Mouse (Mus musculus): Measurements from ENCODE around the gene Cox11. TPM values are rescaled to one million over a fixed set of nuclear protein-coding genes. Genes with fewer than 3 reads are reported as not detected.

Gene Cox11
- total RNA-seq, 2 experiments from 2014 or later = 24.7 to 25.5 TPM

DNA sequence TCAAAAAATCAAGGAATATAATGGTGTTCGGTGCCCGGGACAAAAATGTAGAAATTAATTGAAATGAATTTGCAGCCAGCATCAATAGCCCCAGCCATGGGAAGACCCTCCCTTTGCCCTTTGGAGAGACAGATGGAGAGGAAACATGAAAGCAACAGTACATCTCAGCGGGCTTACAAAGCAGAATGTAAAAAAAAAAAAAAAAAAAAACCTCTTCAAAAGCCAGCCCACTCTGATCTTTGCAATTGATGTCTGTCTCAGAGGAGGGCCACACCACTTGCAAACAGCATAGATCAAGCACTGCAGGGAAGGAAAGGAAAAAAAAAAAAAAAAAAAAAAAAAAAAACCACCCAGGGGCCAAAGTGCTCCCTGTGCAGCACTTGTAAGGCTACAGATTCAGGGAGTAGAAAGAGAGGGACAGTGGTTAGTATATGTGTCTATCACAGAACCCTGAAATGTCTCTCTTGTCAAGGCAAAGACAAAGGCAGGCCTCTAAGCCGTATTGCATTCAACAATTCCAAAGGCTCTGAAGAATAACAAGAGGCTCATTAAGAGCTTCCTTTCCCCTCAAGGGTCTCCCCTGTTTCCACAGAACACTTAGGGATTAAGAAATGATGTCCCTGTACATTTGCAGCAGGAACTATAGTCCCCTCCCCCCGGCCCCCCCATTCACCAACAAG lies 25.8 kb downstream of the Cox11 start:
- no peak for DNase-seq (ENCODE audit: low spot score)
- intact Hi-C loops (cut with DNase I) = no loop called here

DNA sequence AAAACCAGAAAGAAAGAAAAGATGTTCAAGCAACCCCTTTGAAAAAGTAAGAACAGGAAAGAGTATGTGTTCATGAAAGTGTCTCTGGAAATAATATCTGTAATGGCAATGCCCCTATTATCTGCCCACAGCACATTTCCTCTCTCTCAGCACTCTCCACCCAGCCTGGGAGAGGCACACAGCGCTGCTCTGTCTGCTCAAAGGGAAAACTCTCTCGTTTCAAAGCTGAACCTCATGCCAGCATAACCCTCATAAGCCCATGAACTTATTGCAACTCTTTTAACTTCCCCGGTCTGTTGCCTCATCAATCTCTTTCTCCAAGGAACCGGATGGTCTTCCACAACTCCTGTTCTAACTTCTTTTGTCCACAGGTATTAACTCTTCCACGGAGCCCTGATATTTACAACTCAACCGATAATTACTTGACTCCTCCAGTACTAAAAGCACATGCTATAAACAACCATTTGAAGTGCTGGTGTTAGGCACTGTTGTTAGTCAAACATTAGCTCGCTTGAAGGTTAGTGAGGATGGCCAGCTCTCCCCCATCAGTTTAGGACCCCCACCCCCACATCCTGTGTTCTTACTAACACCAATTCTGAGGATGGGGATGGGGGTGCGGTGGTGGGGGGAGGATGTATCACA lies 26.5 kb downstream of the Cox11 start:
- no peak for DNase-seq (ENCODE audit: low spot score)
- intact Hi-C loops (cut with DNase I) = no loop called here

DNA sequence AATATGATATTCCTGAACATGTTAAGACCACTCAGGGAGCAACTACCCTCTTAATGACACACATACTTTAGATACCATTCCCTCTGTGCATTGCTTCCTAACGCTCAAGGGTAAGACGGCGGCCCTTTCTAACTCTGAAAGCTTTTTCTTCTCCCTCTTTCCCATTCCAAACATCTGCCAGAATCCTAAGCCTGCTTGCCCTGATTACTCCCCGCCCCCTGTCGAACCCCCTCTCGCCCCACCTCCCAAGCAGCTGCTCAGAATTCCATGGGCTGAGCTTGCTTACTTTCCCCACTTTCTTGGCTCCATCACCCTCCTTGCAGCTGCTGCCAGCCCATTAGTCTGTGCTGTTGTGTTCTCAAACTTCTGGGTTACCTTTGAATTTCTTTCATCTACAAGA lies 27.2 kb downstream of the Cox11 start:
- intact Hi-C loops (cut with DNase I) = no loop called here

DNA sequence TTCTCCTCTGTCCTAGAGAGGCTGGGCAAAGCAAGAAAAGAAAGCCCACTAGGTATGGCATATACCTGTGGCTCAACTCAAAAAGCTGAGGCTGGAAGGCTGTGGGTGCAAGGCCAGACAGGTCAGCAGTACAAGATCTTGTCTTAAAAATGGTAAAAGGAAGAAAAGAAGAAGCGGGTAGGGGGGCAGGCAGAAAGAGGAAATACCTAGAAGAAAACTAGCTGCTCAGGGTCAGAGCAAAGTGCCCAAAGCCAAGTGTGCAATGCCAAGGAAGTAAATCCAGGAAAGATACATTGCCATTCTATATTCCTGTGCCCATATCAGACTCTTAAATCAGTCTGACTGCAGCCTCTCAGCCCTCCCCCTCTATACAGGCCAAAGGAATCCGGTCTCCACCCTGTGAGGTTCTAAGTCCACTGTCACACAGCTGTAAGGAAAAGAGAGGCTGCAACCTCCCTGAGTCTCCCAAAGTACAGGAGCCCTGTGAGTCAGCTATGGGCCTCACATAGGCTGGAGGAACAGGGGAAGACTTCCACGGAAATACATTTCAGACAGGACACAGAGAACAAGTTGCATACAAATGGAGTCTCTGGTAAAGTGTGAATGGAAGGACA lies 28.3 kb downstream of the Cox11 start:
- intact Hi-C loops (cut with DNase I) = no loop called here

More for the DNA sequence above, 27.2 kb downstream of the Cox11 start:
- no peak for DNase-seq (ENCODE audit: low spot score)

DNA sequence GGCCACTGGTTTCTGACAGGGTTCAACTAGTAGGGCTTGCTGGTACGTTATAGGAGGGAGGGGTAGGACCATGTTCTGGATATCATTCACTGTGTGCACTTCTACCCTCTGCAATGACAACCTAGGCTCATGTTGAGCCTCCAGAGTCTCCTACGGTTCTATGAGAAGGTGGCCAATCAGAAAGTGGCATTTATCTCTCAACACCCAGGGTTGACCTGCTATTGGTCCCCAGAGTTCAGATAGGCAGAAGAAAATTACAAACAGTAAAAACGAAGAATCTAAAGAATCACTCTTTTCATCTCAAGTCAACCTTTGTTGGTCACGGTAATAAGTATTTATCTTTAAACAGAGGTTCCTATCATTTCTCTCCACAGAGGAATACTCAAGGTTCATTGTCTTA lies 28.9 kb downstream of the Cox11 start:
- intact Hi-C loops (cut with DNase I) = no loop called here
- DNase-seq (ENCODE audit: low spot score) = no peak

More for the DNA sequence above, 28.3 kb downstream of the Cox11 start:
- DNase-seq (ENCODE audit: low spot score) = no peak

DNA sequence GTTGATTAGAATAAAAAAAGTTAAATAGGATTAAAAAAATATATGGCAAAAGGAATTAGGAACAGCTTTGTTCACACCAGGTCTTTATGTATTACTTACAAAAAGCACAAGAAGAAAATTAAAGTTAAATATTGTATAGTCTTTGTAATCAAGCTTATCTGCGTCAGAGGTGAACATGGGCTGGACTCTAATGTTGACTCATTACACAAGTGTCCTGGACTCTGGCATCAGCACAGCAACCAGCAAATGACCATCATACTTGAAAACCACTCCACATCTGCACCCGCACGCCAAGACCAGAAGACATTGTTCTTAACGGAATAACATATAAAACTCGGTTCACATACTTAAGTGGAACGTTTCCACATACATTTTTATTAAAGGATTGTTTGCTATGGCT lies 29.4 kb downstream of the Cox11 start:
- intact Hi-C loops (cut with DNase I) = no loop called here

DNA sequence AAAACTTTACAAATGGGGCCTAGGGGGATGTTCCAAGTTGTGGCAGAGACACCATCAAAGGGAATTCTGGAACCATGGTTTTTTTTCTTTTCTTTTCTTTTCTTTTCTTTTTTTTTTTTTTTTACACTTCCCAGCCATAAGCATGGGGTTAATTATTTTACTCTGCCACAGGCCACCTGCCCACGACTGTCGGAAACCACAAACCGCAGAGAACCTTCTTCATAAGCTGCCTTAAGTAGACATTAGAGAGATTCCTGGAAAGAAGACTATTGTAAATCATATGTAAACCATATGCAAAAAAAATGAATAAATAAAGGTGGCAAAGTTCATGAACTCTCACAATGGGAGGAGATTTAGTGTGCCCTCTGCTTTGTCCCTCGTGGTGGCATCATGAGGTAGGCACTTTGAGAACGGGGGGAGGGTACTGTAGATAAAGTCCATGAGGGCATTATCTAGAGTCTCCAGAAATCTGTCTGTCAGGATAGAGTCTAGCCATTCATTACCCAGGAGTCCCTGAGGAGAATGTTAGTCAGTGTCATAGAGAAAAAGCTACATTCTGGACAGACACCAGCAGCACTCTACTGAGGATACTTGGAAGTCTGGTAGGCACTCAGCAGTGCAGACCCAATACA lies 37.6 kb downstream of the Cox11 start:
- DNase-seq (ENCODE audit: low spot score) = no peak

More for the DNA sequence above, 29.4 kb downstream of the Cox11 start:
- no peak for DNase-seq (ENCODE audit: low spot score)

DNA sequence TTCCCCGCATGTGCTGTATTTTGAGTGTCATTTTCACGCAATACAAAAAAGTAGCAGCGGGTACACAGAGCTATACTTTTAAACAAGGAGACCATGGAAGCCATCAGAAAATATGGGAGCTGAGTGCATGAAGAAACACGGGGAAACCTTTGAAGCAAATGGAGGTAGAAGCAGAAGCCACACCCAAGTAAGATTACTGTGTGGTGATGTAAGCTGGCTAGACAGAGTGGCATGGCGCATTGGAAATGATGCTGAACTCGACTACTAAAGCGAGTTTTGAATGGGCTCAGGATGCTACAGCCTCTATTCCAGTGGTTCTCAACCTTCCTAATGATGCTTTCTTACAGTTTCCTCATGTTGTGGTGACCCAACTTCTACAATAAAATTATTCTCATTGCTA lies 39.1 kb downstream of the Cox11 start:
- intact Hi-C loops (cut with DNase I) = no loop called here
- DNase-seq (ENCODE audit: low spot score) = no peak

More for the DNA sequence above, 37.6 kb downstream of the Cox11 start:
- intact Hi-C loops (cut with DNase I) = no loop called here

DNA sequence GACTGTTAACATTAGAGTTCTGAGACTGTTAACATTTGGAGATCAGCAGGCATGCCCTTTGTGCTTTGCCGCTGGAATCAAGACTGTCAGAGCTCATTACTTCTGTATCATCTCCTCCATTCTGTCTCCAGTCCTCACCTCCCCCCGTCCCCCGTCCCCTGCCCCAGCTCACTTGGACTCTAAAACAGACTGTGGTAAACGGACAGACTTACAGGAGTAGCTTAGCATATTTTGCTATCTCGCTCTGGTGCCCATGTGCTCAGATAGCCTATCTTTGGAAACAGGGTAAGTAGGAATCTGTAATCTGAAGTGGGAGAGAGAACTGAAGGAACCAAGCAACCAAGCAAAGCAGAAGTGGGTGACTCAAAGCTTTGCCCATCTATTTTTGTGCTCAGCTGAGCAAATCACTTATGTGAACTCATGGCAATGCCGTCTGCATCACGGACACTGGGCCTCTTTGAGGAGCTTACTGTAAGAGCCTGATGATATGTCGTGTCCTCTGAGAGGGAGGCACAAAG lies 39.9 kb downstream of the Cox11 start:
- intact Hi-C loops (cut with DNase I) = no loop called here
- no peak for DNase-seq (ENCODE audit: low spot score)

DNA sequence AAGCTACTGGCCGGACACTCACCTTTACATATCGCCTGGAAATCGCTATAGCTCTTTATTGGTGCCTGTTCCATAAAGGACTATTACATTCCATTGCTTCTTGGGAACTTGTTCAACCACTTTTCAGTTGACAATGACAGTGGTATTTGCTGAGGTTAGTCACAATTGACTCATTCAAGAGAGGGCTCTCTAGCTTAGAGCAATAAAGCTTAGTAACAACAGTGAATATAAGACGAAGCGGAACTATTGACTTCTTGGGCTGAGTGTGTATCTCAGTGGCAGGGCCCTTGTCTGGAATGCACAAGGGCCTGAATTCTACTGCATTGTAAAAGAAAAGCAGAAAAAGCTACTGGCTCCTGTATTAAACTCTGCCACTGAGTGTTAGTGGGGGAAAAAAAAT lies 40.6 kb downstream of the Cox11 start:
- no peak for DNase-seq (ENCODE audit: low spot score)
- intact Hi-C loops (cut with DNase I) = no loop called here

DNA sequence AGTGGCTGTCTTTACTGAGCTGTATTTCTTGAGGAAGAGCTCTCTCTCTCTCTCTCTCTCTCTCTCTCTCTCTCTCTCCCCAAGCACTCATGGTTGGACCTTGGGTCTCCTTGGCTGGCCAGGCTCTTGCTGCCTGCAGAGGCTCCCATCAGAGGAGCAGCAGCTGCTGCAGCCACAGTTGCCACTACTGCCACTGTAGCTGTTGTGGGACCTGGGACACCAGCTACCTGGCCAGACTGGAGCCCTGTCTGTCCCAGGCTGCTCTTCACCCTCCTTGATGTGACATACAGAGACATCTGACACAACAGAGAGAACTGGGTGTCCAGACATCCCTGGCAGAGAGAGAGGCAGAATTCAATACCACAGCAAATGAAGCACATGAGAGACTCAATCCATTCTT lies 43.2 kb downstream of the Cox11 start:
- intact Hi-C loops (cut with DNase I) = no loop called here

DNA sequence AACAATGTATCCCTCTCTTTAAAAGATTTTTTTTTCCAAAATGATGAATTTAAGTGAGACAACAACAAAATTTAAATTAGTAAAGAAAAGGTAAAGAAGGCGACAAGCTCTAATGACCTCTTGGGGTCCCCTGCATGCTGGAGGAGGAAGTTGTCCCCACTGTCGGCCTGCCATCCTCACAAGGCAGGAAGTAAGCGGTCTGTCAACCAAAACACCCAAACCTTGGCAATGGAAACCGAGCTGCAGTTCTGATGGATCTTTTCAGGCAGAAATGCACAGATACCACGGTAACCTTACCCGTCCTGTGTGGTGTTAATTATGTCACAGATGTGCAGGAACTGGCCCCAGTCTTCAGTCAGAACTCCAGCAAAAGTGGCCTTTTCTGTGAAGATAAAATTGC lies 46.8 kb downstream of the Cox11 start:
- no peak for DNase-seq (ENCODE audit: low spot score)
- intact Hi-C loops (cut with DNase I) = no loop called here

More for the DNA sequence above, 43.2 kb downstream of the Cox11 start:
- no peak for DNase-seq (ENCODE audit: low spot score)

DNA sequence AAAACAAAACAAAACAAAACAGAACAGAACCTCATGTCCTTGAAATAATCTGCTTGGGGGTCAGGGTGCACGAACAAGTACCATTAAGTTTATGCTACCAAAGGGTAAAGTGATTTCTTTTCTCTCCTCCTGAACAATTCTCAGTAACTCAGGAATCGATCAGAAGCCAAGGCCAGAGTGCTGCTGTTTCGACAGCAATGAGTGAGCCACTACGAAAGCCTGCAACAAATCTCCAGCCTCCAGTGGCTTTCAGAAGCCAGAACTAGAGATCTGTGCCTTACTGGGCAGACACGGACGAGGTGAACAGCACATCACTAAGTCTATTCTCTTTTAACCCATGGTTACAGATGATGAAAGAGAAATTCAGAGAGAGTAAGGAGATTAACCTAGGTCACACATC lies 47.2 kb downstream of the Cox11 start:
- intact Hi-C loops (cut with DNase I) = no loop called here
- DNase-seq (ENCODE audit: low spot score) = no peak

DNA sequence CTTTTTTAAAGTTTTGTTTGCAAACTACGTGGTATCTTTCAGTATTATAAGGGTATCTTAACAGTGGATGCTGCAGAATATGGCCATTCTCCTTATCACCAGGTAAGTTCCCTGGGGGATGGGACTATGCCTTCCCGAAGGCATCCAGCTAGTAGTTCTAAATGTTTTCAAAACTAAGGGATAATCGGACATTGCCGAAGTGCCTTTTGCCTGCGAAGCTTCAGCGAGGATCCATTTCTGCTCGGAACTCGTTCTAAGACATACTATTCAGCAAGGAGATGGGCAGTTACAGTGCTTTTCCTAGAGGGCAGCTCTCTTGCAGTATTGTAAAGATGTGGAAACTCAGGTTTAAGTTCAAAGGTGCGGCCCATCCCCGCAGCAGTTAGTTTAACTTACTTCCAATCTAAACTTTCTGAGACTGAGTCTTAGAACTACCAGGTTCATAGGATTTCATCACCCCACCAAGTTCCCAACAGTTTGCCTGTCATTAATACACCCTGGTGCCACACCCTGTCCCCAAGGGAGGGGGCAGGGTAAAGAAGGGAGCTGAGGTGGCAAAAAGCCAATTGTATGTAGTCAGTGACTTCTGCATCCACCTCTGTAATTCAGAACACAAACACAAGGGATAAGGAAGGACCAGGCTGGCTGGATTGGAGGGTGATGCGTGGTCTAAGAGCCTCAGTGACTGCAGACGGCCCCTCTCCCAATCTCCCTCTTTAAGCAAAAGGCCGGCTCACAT lies 48.5 kb downstream of the Cox11 start:
- DNase-seq (ENCODE audit: low spot score) = no peak
- intact Hi-C loops (cut with DNase I) = no loop called here

DNA sequence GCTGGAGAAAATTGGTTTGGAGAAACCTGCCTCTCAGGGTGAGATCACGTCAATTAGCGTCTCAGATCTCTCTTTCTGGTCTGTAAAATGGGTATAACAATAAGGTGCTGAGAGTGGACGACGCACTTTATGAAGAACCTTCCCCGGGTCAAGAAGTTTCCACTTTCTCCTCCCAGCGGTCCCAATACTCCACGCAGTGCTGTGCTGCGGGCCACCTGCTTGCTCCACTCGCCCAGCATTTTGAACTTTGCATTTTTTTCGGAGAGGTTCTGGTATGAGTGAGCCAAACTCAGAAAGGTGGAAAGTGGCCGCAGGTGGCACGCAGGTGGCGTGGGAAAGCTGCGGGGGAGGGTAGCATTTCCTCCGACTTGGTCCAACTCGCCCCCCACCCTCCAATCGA lies 49.1 kb downstream of the Cox11 start:
- intact Hi-C loops (cut with DNase I) = no loop called here
- DNase-seq (ENCODE audit: low spot score) = no peak

DNA sequence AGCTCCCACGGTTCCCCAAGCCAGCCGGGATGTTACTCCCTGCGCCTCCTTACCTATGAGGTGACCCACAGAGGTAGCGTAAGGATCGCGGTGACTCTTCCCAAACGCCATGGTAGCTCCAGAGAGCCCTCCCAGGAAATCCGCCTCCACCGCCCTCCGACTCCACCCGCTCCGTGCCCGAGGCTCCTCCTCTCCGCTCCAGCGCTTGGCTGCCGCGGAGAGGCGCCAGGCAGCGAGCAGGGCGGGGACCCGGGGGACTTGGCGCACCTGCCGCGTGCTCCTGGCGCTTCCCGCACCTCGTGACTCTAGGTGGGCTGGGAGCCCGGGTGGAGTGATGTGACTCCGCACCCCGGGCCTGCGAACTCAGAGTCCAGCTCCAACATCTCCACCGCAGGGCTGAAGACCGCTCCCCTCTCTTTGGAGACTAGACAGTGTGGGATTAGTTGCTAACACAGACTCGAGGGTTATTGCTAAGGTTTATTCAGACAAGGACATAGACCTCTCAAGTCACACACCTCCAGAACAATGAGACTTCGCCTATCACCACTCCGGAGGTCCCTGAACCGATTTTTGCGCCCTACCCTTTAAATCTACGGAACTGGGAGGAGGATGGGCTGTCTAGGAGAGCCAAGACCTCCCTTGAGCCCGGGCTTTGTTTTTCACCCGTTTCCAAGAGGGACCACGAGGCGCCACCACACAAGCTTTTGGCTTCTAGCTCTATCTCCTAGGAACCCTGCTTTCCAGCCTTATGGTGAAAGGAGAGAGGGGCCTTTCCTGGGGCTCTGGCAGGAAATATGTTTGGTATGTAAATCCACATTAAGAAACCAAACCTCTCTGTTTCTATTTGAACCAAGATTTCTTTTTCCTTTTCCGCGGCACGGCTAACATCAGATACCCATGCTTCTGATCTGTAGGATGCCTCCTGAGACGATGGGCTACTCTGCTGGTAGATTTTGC lies 49.8 kb downstream of the Cox11 start, which contains the start of gene Tom1l1:
Gene Tom1l1 (minus strand): TSS at position 907 of the 957 bp plus-strand sequence.
- peak; percentile 57 for DNase-seq (ENCODE audit: low spot score)
- intact Hi-C loops (cut with DNase I) = no loop called here

DNA sequence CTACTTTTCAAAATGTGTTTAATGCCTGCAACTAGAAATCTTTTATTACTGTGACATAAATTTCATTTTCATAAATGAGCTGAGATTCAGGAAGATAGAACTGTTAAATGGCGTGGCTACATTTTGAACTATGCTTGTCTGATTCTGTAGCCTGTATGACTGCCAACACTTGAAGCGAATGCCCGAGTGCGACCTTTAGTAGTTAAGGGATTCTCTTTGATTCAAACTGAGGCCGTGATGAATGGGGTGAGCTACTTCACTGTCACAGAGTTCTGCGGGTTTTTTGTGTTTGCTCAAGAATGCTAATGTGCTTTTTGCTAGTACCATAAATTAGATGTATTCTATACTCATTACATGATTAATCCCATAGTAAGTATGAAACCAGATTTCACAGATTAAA lies 52.4 kb downstream of the Cox11 start:
- intact Hi-C loops (cut with DNase I) = no loop called here
- no peak for DNase-seq (ENCODE audit: low spot score)

DNA sequence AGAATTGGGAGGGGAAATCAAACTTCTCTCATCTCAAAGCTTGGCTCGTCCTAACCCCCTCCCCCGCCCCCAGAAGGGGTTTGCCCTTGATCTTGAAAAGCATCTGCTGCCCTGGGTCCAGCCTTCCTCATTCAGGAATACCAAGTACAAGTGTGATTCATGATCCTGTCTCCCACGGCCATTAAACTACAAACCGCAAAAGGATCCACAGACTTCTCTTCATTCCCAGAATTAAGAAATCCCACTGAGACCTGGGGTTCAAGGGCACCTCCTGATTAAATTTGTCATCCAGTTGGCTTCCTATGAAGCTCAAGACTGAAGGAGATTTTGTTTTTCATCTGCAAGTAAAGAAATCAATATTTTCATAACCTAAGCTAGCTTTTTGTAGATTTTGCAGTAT lies 56.2 kb downstream of the Cox11 start:
- no peak for DNase-seq (ENCODE audit: low spot score)
- intact Hi-C loops (cut with DNase I) = no loop called here
